Mouse (Mus musculus): ENCODE results near the gene Kcnj10.

Kcnj10 gene

DNA sequence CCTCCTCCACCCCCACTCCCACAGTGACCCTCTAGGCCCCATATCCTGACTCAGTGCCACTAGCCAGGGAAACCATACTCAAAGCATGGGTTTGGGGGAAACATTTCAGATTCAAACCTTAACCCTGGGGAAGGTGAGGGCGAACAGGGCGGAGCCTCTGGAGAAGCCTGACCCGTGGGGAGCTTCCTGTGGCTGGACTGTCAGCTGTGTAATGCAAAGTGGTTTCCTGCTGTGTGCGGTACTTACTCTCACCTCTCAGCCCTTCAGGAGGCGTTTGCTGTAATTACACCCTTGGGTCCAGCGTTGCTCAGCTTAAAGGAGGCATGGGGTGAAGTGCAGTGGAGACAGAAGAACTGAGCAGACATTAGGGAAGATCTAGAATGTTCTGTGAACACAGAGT lies 77.2 kb downstream of the Kcnj10 start:
- in situ Hi-C loops (cut with MboI; ENCODE audit: low sequenced_read_pairs) = loop anchor here (5.0 to 25.0 kb wide), 3 partner anchors 64 to 969 kb away; partner anchors contain the start of genes Dusp23 and Igsf9

DNA sequence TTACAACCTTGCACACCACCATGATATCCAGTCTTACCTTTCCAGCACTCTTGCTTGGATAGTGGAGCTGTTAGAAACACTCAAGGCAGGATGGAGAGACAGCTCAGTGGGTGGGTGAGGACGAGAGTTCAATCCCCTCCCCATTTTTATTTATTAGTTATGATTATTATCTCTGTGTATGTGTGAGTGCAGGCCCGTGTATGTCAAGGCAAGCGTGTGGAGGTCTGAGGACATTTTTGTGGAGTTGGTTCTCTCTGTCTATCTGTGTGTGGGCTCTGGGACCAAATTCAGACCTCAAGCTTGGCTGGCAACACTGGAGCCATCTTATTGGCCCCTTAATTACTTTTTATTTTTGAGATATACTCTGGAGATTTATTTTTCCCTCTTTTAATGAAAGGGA lies 77.6 kb downstream of the Kcnj10 start:
- in situ Hi-C loops (cut with MboI; ENCODE audit: low sequenced_read_pairs) = loop anchor here (5.0 to 25.0 kb wide), 3 partner anchors 64 to 969 kb away; partner anchors contain the start of genes Dusp23 and Igsf9

DNA sequence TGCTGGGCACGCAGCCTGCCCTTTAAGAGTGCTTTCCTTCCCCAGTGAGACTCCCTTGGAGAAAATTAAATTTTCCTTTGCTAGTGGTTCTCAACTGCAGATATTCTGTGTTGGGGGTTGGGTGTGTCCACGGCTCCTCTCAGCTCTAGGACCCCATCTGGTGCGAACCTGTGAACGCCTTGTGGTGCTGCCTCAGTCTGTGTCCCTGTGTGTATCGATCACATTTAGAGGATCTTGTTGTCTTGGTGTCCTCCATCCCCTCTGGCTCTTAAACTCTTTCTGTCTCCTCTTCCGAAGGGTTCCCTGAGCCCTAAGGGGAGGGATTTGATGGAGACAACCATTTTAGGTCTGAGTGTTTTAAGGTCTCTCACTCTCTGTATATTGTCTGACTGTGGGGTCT lies 79.2 kb downstream of the Kcnj10 start:
- in situ Hi-C loops (cut with MboI; ENCODE audit: low sequenced_read_pairs) = loop anchor here (25.0 kb wide), 2 partner anchors 217 to 967 kb away; partner anchors contain the start of gene Dusp23

DNA sequence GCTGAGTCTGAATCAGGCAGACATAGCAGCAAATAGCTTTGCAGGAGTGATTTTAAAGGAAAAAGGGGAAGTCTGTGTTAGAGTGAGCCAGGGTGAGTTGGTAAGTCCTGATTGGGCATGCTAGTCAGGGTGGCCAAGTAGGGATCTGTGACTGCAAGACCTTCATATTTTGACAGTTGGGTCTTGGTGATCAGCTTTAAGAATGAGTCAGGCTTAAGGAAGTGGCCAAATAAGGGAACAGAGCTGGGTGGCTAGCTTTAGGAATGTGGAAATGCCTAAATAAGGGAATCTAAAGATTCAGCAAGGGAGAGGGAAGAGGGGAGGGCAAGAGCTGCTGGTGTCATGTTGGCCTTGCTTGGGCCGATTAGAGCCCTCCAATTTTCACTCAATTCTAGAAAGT lies 82.4 kb downstream of the Kcnj10 start:
- in situ Hi-C loops (cut with MboI; ENCODE audit: low sequenced_read_pairs) = loop anchor here (25.0 kb wide), 2 partner anchors 214 to 964 kb away; partner anchors contain the start of gene Dusp23

All from CH12F3 (cell line).